Mouse (Mus musculus): ENCODE measurements around the gene Dennd2d.
A peak's percentile ranks its signal among the peaks of the same experiment; 100 is the strongest.

The Dennd2d gene

GRCm38 (mm10) chr3:106496045-106496721 lies 14.0 kb downstream of the Dennd2d start:
- DNase-seq (ENCODE audit: low spot score) = no peak

- DNase-seq (ENCODE audit: low spot score) = no peak
Observed at GRCm38 (mm10) chr3:106496996-106497395, 14.8 kb downstream of the Dennd2d start.

GRCm38 (mm10) chr3:106500510-106500909 lies 18.3 kb downstream of the Dennd2d start:
- DNase-seq (ENCODE audit: low spot score) = no peak

GRCm38 (mm10) chr3:106502892-106503291 lies 20.7 kb downstream of the Dennd2d start:
- no peak for DNase-seq (ENCODE audit: low spot score)

GRCm38 (mm10) chr3:106510669-106511068 lies 28.5 kb downstream of the Dennd2d start:
- no peak for DNase-seq (ENCODE audit: low spot score)

GRCm38 (mm10) chr3:106515016-106515415 lies 32.8 kb downstream of the Dennd2d start:
- DNase-seq (ENCODE audit: low spot score) = no peak

GRCm38 (mm10) chr3:106522730-106523129 lies 40.5 kb downstream of the Dennd2d start:
- no peak for DNase-seq (ENCODE audit: low spot score)

GRCm38 (mm10) chr3:106526411-106526810 lies 44.2 kb downstream of the Dennd2d start:
- no peak for DNase-seq (ENCODE audit: low spot score)

- no peak for DNase-seq (ENCODE audit: low spot score)
Observed at GRCm38 (mm10) chr3:106528032-106528431, 45.8 kb downstream of the Dennd2d start.

- no peak for DNase-seq (ENCODE audit: low spot score)
Observed at GRCm38 (mm10) chr3:106533277-106533676, 51.1 kb downstream of the Dennd2d start.

GRCm38 (mm10) chr3:106544721-106545316 lies 62.6 kb downstream of the Dennd2d start:
- peak; percentile 5 for DNase-seq (ENCODE audit: low spot score)

- DNase-seq (ENCODE audit: low spot score) = peak; percentile 95
Observed at GRCm38 (mm10) chr3:106547171-106547923, 65.1 kb downstream of the Dennd2d start, which contains the start of the genes Dram2 and Cept1. TSS of gene Dram2 (plus strand) at chr3:106547798. TSS of gene Cept1 (minus strand) at chr3:106547802.

- no peak for DNase-seq (ENCODE audit: low spot score)
Observed at GRCm38 (mm10) chr3:106547924-106548539, 65.8 kb downstream of the Dennd2d start.

- no peak for DNase-seq (ENCODE audit: low spot score)
Observed at GRCm38 (mm10) chr3:106548971-106549370, 66.8 kb downstream of the Dennd2d start.
